Mouse (Mus musculus) adrenal gland, adult (tissue): ENCODE measurements around the gene Mapre1.
A peak's percentile ranks its signal among the peaks of the same experiment; 100 is the strongest.

Experiments used
- DNase-seq, 2 experiments: peaks; one replicate each; pipeline ENCODE4 v3.0.0; 2022 to 2023; ENCODE audit warnings: low spot score in 1 of 2; ENCODE audit not compliant: inconsistent age in 2 of 2

Gene Mapre1

GRCm38 (mm10) chr2:153775472-153775871 is 34.4 kb downstream of the Mapre1 start:
- DNase-seq = no peak

- DNase-seq = peak; percentile 88 to 95
Observed at GRCm38 (mm10) chr2:153778638-153779362, 37.7 kb downstream of the Mapre1 start.

DNA sequence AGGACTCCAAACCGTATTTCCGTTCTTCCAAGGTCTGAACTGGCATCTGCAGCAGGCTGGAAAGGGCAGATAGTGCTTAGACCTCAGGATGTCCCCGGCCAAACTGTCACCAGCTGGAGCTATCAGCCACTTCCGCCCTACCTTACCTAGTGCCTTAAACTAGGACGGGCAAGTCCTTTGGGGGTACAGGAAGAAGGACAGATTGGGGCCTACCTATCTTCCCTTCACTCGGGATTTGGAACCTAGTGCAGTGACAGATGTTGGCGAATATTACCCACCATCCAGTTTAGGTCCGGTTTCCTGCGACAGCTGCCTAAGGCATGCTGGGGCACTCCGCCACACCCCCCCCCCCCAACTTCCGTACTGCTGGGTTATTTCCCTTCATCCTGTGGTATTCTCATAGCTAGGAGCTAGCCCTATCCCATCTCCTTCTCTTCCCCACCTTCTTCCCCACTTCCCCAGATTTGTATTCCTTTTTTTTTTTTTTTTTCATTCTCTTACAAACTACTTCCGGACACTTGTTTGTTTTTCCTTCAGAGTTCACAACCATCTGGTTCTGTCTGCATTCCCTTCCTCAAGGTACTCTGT is 38.4 kb downstream of the Mapre1 start, which contains the start of gene Efcab8:
Gene Efcab8, plus strand, starts transcription at position 538 of the 588 bp plus-strand sequence.
- DNase-seq = no peak

GRCm38 (mm10) chr2:153781181-153781580 is 40.1 kb downstream of the Mapre1 start:
- no peak for DNase-seq

- DNase-seq = no peak
Observed at GRCm38 (mm10) chr2:153784668-153785067, 43.6 kb downstream of the Mapre1 start.

- DNase-seq = no peak
Observed at GRCm38 (mm10) chr2:153793366-153793765, 52.3 kb downstream of the Mapre1 start.

DNA sequence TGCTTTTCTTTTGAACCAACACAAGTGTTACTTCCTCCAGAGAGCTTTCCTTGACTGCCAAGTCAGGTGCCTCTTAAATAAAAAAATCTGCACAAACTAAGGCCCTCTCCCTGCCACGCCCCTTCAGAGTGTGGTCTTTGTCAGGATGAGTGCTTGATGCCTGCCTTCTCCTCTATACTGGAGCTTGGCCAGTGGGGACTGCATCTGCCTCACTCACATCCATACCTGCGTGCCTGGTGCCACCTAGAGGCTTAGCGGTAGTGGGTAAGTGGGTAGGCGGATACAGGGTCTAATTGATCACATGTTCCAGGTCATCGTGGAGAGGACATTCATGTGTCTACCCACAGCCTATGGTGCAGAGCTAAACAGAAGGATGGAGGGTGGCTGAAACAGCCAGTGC is 54.0 kb downstream of the Mapre1 start:
- no peak for DNase-seq

DNA sequence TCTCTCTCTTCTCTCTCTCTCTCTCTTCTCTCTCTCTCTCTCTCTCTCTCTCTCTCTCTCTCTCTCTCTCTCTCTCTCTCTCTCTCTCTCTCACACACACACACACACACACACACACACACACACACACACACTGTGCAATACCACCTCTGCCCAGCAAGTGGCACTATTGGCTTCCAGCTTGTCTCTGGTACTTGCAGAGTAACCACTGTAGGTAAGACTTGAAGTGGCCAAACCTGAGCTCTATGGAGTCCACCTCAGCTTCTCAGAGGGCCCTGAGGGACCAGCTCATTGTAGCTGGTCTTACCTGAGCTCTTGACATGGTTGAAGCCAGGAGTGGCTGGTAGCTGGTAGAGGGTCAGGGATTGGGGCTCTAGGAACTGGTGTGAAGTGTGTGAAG is 66.4 kb downstream of the Mapre1 start:
- DNase-seq = peak; percentile 64 to 91

- DNase-seq = peak; percentile 74 to 88
Observed at GRCm38 (mm10) chr2:153808146-153808545, 67.1 kb downstream of the Mapre1 start.

DNA sequence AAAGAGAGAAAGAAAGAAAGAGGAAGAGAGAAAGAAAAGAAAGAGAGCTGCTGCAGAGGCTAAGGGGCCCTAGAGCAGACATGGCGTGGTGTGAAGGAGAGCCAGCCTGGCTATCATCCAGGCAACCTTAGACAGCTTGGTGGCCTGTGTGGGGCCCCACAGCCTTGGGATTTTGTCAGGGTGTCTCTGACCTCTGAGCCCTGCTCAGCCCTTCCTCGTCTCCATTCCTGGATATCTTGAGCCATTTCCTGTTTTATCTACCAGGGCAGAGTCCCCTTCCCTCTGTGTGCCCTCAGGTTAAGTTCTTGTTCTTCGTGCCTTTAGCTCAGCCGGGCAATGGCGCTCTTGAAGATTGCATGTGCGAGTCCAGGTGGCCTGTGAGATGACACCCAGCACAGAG is 67.8 kb downstream of the Mapre1 start:
- peak in 1 of 2 experiments; percentile 49 for DNase-seq

GRCm38 (mm10) chr2:153809921-153810320 is 68.8 kb downstream of the Mapre1 start:
- DNase-seq = peak; percentile 69 to 92

DNA sequence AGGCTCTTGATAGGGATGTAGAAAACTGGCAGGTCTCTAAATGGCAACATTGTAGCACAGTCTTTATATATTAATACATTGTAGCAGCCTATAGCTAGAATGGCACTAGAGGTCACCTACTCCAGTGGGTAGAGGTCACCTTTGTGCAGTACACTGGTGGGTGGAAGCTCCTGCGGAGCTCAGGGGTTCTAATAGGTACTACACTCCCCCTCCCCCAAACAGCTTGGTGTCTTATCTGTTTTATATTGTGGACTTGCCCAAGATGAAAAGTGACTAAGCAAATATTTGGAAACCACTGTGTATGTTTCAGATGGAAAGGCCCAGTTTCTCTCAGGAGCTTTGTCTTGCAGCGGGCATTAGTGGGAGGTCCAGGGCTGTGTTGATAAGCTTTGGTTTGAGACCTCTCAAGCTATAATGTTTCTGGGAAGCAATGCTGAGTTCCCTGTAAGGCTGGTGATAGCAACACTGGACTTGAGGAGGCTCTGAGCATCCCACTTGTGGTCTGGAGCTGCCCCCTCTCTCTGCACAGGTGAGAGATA is 81.0 kb downstream of the Mapre1 start:
- no peak for DNase-seq
